14 mouse cellular contexts compared by ENCODE assay signal in the genomic region with DNA sequence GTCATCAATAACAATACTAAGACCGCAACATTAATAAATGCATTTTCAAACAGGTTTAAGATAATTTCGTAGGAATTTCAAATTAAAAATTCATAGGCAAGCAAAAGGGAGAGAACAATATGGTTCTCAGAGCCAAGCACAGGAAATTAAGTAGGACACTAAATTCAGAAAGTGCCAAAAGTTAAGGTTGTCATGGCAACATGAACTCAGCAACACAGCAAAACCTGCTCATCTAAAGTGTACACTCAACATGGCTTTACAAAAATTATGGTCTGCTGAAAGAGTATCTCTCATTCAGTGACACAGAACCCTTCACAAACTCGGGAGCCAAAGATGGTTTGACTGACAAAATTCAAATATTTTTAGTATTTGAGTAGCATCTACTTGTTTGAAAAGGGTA.
"Had no signal": no experiment of that assay in that cellular context is flagged by ENCODE, and none has a peak within 500 bp of the region (broad histone marks: within the 10 kb centered on the region; RNA-seq: fewer than 3 reads in every experiment).

No protein-coding gene starts in this region.

- H3K4me2 ChIP-seq: limb, embryonic 13.5 days; neural tube, embryonic 15.5 days had no signal

- H3K27me3 ChIP-seq: midbrain, embryonic 12.5 days had no signal

- ATAC-seq: intestine, postnatal 0 days had no signal

- H3K36me3 ChIP-seq: limb, embryonic 13.5 days; midbrain, embryonic 12.5 days; neural tube, embryonic 15.5 days had no signal

- DNase-seq: kidney, adult 8-10 months; kidney, postnatal 36 days; left cerebral cortex, postnatal 4 days; lung, adult 18-20 months; right cerebral cortex, adult 18-20 months; right cerebral cortex, postnatal 25 days; thymus, postnatal 14 days had no signal

- H3K9me3 ChIP-seq: limb, embryonic 13.5 days; midbrain, embryonic 12.5 days; neural tube, embryonic 15.5 days had no signal

- H3K9ac ChIP-seq: limb, embryonic 13.5 days; liver, embryonic 14.5 days; midbrain, embryonic 12.5 days; neural tube, embryonic 15.5 days had no signal

- H3K4me3 ChIP-seq: limb, embryonic 13.5 days; midbrain, embryonic 12.5 days; myocyte; neural tube, embryonic 15.5 days had no signal

- H3K27ac ChIP-seq: kidney, postnatal 0 days; limb, embryonic 13.5 days; liver, embryonic 14.5 days; midbrain, embryonic 12.5 days; neural tube, embryonic 15.5 days had no signal
